Mouse (Mus musculus) testis, adult 2 months (tissue): ENCODE measurements around the gene Nyap1.

Experiments used
- CTCF ChIP-seq: fragments of 200-500 bp; IDR thresholded peaks from 2 replicates; pipeline ENCODE4 v1.5.1; 2012; ENCODE audit warnings: low read depth, mild to moderate bottlenecking, inconsistent platforms, low read length, moderate library complexity; ENCODE audit not compliant: control insufficient read depth, insufficient read depth, insufficient replicate concordance
- POLR2A ChIP-seq: fragments of 200-500 bp; IDR thresholded peaks from 2 replicates; pipeline ENCODE4 v1.6.1; 2012; ENCODE audit warnings: low read depth, mild to moderate bottlenecking, inconsistent platforms, low read length, moderate library complexity; ENCODE audit not compliant: control insufficient read depth

DNA sequence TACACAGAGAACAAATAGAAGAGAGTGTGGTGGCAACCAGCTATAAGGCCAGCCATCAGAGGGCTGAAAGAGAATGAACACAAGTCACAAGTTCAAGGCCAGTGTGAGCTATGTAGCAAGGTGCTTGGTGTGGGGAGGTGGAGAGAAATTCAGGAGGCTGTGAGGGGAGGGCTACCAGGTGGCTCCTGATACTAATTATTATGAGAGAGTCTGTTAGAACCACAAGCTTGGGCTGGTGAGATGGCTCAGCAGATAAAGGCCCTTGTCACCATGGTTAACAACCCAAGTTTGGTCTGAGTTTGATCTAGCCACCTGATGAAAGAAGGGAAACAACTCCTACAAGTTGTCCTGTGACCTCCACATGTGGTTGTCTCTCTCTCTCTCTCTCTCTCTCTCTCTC, 31.3 kb upstream of the Nyap1 start:
- TF ChIP-seq POLR2A (no peak), CTCF (no peak)
